31 mouse cellular contexts compared by ENCODE assay signal in genomic region chr4:86718878-86719577, GRCm38 (mm10). TPM values are rescaled to one million over a fixed set of nuclear protein-coding genes. Genes with fewer than 3 reads are reported as not detected.
DNase-seq lines count a peak whose midpoint lies in the region; ATAC-seq and TF ChIP-seq lines count a peak whose summit lies in the region.
"Had no signal": no experiment of that assay in that cellular context is flagged by ENCODE, and none has a peak within 500 bp of the region (broad histone marks: within the 10 kb centered on the region; RNA-seq: fewer than 3 reads in every experiment).

No protein-coding gene starts in this region.

- H3K4me2 ChIP-seq in stomach, embryonic 16.5 days (ENCODE audit: low read depth, low read length): no peak overlapping the region
- no peak overlapping the region for H3K4me2 ChIP-seq in kidney, embryonic 16.5 days (replicated peaks; ENCODE audit: low read depth, low read length)
- H3K4me2 ChIP-seq in neural tube, embryonic 15.5 days: no peak overlapping the region
- H3K4me2 ChIP-seq: heart, embryonic 12.5 days; hindbrain, embryonic 15.5 days; liver, embryonic 15.5 days; lung, embryonic 15.5 days; midbrain, embryonic 12.5 days; neural tube, embryonic 13.5 days had no signal

- no peaks in the 10 kb centered on the region for H3K9me3 ChIP-seq in MEL (replicated peaks; ENCODE audit: insufficient read depth, low read length)
- no peaks in the 10 kb centered on the region; the same call in 1 of the 2 replicates for H3K9me3 ChIP-seq in stomach, embryonic 16.5 days (replicated peaks; ENCODE audit: control insufficient read depth, low read length)
- H3K9me3 ChIP-seq in kidney, embryonic 16.5 days (ENCODE audit: low read length): no peaks in the 10 kb centered on the region
- H3K9me3 ChIP-seq in neural tube, embryonic 15.5 days (replicated peaks): no peaks in the 10 kb centered on the region
- H3K9me3 ChIP-seq: G1E; heart, embryonic 12.5 days; hindbrain, embryonic 10.5 days; hindbrain, embryonic 15.5 days; liver, embryonic 15.5 days; lung, embryonic 15.5 days; midbrain, embryonic 12.5 days; neural tube, embryonic 13.5 days had no signal

- no peaks in the 10 kb centered on the region for H3K27me3 ChIP-seq in MEL (ENCODE audit: control insufficient read depth in 1 of 2, insufficient read depth in 2 of 2, low read length in 2 of 2)
- no peaks in the 10 kb centered on the region for H3K27me3 ChIP-seq in stomach, embryonic 16.5 days (ENCODE audit: control insufficient read depth, insufficient read depth, low read length)
- no peaks in the 10 kb centered on the region for H3K27me3 ChIP-seq in kidney, embryonic 16.5 days (ENCODE audit: insufficient read depth, low read length)
- no peaks in the 10 kb centered on the region for H3K27me3 ChIP-seq in neural tube, embryonic 15.5 days (replicated peaks)
- H3K27me3 ChIP-seq: heart, embryonic 12.5 days; hindbrain, embryonic 15.5 days; liver, embryonic 15.5 days; lung, embryonic 15.5 days; megakaryocyte, embryonic 14.5 days; midbrain, embryonic 12.5 days; neural tube, embryonic 13.5 days; Patski had no signal

- H3K4me1 ChIP-seq in MEL (ENCODE audit: control insufficient read depth in 1 of 2, insufficient read depth in 2 of 2, low read length in 2 of 2): peaks cover 0 to 1% of the 10 kb centered on the region in 2 experiments; a peak in 1 of 4 replicates
- H3K4me1 ChIP-seq in stomach, embryonic 16.5 days (ENCODE audit: control insufficient read depth, insufficient read depth, low read length): peaks cover 9% of the 10 kb centered on the region; the same call in 1 of the 2 replicates
- no peaks in the 10 kb centered on the region for H3K4me1 ChIP-seq in kidney, embryonic 16.5 days (ENCODE audit: insufficient read depth, low read length)
- no peaks in the 10 kb centered on the region for H3K4me1 ChIP-seq in neural tube, embryonic 15.5 days
- H3K4me1 ChIP-seq: hindbrain, embryonic 10.5 days; hindbrain, embryonic 15.5 days; liver, embryonic 15.5 days; midbrain, embryonic 12.5 days; neural tube, embryonic 13.5 days had no signal

- TF ChIP-seq RAD21 in MEL (IDR thresholded peaks at IDR 0.05; ENCODE audit: low read depth, low read length): no peak

- H3K79me2 ChIP-seq in MEL (ENCODE audit: control insufficient read depth, insufficient read depth, low read length, poor library complexity): no peaks in the 10 kb centered on the region
- H3K79me2 ChIP-seq in macrophage (ENCODE audit: inconsistent target): peaks cover 24% of the 10 kb centered on the region

- H3K27ac ChIP-seq in MEL (ENCODE audit: control insufficient read depth, low read depth, low read length): no peak overlapping the region
- peak overlapping the region; percentile 42 for H3K27ac ChIP-seq in macrophage
- peak overlapping the region; percentile 10; the same call in 1 of the 2 replicates for H3K27ac ChIP-seq in stomach, embryonic 16.5 days (ENCODE audit: low read length)
- no peak overlapping the region for H3K27ac ChIP-seq in kidney, embryonic 16.5 days (ENCODE audit: low read length)
- H3K27ac ChIP-seq in neural tube, embryonic 15.5 days (replicated peaks): no peak overlapping the region
- H3K27ac ChIP-seq: hindbrain, embryonic 10.5 days; hindbrain, embryonic 15.5 days; layer of hippocampus, adult 2 months; liver, embryonic 15.5 days; lung, embryonic 15.5 days; midbrain, embryonic 12.5 days; neural tube, embryonic 13.5 days had no signal

- no peak for TF ChIP-seq POLR2A in MEL (IDR thresholded peaks at IDR 0.05; ENCODE audit: control insufficient read depth in 1 of 2, insufficient read depth in 1 of 2, low read depth in 1 of 2, low read length in 2 of 2, poor library complexity in 1 of 2)

- 54% methylated on average over 3 of the region's 4 CpGs for WGBS in macrophage (ENCODE audit: missing documents)
- 61% methylated on average over 4 of the region's 4 CpGs for WGBS in stomach, embryonic 16.5 days
- WGBS in kidney, embryonic 16.5 days: 66% methylated on average over 4 of the region's 4 CpGs
- 77% methylated on average over 4 of the region's 4 CpGs for WGBS in neural tube, embryonic 15.5 days

- TF ChIP-seq EP300 in MEL (IDR thresholded peaks at IDR 0.05; ENCODE audit: low read depth in 1 of 2, low read length in 2 of 2): no peak

- no peak for TF ChIP-seq CTCF in MEL (IDR thresholded peaks at IDR 0.05 in 2 of 3, conservative IDR thresholded peaks at IDR 0.05 in 1 of 3; ENCODE audit: control insufficient read depth in 1 of 3, insufficient read depth in 1 of 3, low read depth in 2 of 3, low read length in 3 of 3, poor library complexity in 1 of 3, severe bottlenecking in 1 of 3)

- no peak overlapping the region for H3K4me3 ChIP-seq in MEL (ENCODE audit: control insufficient read depth in 1 of 2, insufficient read depth in 1 of 2, low read depth in 2 of 2, low read length in 2 of 2)
- H3K4me3 ChIP-seq in macrophage (ENCODE audit: inconsistent target): no peak overlapping the region
- H3K4me3 ChIP-seq in stomach, embryonic 16.5 days (replicated peaks; ENCODE audit: low read length): no peak overlapping the region
- no peak overlapping the region for H3K4me3 ChIP-seq in kidney, embryonic 16.5 days (ENCODE audit: low read length)
- H3K4me3 ChIP-seq in neural tube, embryonic 15.5 days (replicated peaks): no peak overlapping the region
- H3K4me3 ChIP-seq: erythroblast, embryonic 14.5 days; heart, embryonic 12.5 days; hindbrain, embryonic 10.5 days; hindbrain, embryonic 15.5 days; layer of hippocampus, adult 2 months; liver, embryonic 15.5 days; lung, embryonic 15.5 days; megakaryocyte, embryonic 14.5 days; midbrain, embryonic 12.5 days; neural tube, embryonic 13.5 days had no signal

- H3K36me3 ChIP-seq in MEL (ENCODE audit: control insufficient read depth in 1 of 2, insufficient read depth in 2 of 2, low read length in 2 of 2): peaks cover 0 to 5% of the 10 kb centered on the region in 2 experiments; a peak in 2 of 4 replicates
- H3K36me3 ChIP-seq in macrophage (ENCODE audit: inconsistent target): no peaks in the 10 kb centered on the region
- H3K36me3 ChIP-seq in stomach, embryonic 16.5 days (ENCODE audit: control insufficient read depth, insufficient read depth, low read length): no peaks in the 10 kb centered on the region
- no peaks in the 10 kb centered on the region for H3K36me3 ChIP-seq in kidney, embryonic 16.5 days (ENCODE audit: insufficient read depth, low read length)
- H3K36me3 ChIP-seq in neural tube, embryonic 15.5 days: no peaks in the 10 kb centered on the region
- H3K36me3 ChIP-seq: G1E; heart, embryonic 12.5 days; hindbrain, embryonic 10.5 days; hindbrain, embryonic 15.5 days; liver, embryonic 15.5 days; lung, embryonic 15.5 days; midbrain, embryonic 12.5 days; neural tube, embryonic 13.5 days had no signal

- peak; percentile 49; the same call in 1 of the 2 replicates for ATAC-seq in stomach, embryonic 16.5 days (ENCODE audit: insufficient read depth, low FRiP score)
- ATAC-seq in activated CD4-positive, CD25-positive, alpha-beta regulatory T cell, adult 4 months: no peak
- no peak for ATAC-seq in kidney, embryonic 16.5 days (ENCODE audit: low FRiP score, low TSS enrichment)
- ATAC-seq in neural tube, embryonic 15.5 days (ENCODE audit: low FRiP score): no peak
- ATAC-seq: forebrain, embryonic 16.5 days had no signal

- no peak for DNase-seq in MEL (ENCODE audit: low read depth, low spot score)
- DNase-seq in induced T-regulatory cell, adult 2 months (ENCODE audit: low read depth): peak; percentile 30
- DNase-seq: adrenal gland, postnatal 25 days; cerebellum, adult 18-20 months; cerebellum, postnatal 10 days; gastrocnemius, postnatal 14 days; heart, adult 11 months; kidney, adult 11 months; kidney, postnatal 36 days; left cerebral cortex, postnatal 4 days; right cerebral cortex, postnatal 14 days; spleen, adult 18-20 months; thymus, postnatal 4 days had no signal

- H3K9ac ChIP-seq in MEL (ENCODE audit: control insufficient read depth, low read depth, low read length, poor library complexity, severe bottlenecking): no peak overlapping the region
- no peak overlapping the region for H3K9ac ChIP-seq in stomach, embryonic 16.5 days (ENCODE audit: low read length)
- H3K9ac ChIP-seq in kidney, embryonic 16.5 days (replicated peaks; ENCODE audit: low read length): no peak overlapping the region
- no peak overlapping the region for H3K9ac ChIP-seq in neural tube, embryonic 15.5 days (replicated peaks)
- H3K9ac ChIP-seq: heart, embryonic 12.5 days; hindbrain, embryonic 15.5 days; liver, embryonic 15.5 days; lung, embryonic 15.5 days; midbrain, embryonic 12.5 days; neural tube, embryonic 13.5 days had no signal

RNA-seq across cellular contexts. Expression of gene Dennd4c, which starts 29.3 kb away (rescaled TPM):
- 11.3 and 11.8 TPM in 2 replicates for total RNA-seq in MEL (2012; rRNA removed)
- polyA plus RNA-seq in MEL (2012; ENCODE audit: insufficient read depth in 1 of 2, insufficient read length in 2 of 2, low read depth in 1 of 2, low replicate concordance in 2 of 2, missing spikeins in 1 of 2) (10 to 100 TPM; 15.5 to 24.6 TPM), macrophage (2018) (50.7 to 67.8 TPM (median 60.9 TPM) in 3 replicates)
- 100 to 1,000 TPM in 19 of 26 experiments, 10 to 100 TPM in 7; 66.5 to 378 (median 147) TPM for total RNA-seq in macrophage (2018; cell fraction: chromatin; rRNA removed)
- 100 to 1,000 TPM in 10 of 26 experiments, 10 to 100 TPM in 16; 27.7 to 142 (median 59.3) TPM for total RNA-seq in macrophage (2018; cell fraction: cytosol; rRNA removed)
- total RNA-seq in macrophage (2018; cell fraction: nucleus; rRNA removed): 100 to 1,000 TPM in 15 of 26 experiments, 10 to 100 TPM in 11; 57.1 to 321 (median 110) TPM
- 6.9 and 9.0 TPM in 2 replicates for polyA plus RNA-seq in stomach, embryonic 16.5 days (2015; fragmentation: Nextera tagmentation; extraction: Ambion mirVana)
- 1 to 10 TPM; 7.5 to 8.0 TPM for polyA plus RNA-seq in activated CD4-positive, CD25-positive, alpha-beta regulatory T cell, adult 4 months (2017; shearing (Covaris generic))
- 6.5 and 7.6 TPM in 2 replicates for polyA plus RNA-seq in kidney, embryonic 16.5 days (2015; fragmentation: Nextera tagmentation; extraction: Ambion mirVana)
- polyA plus RNA-seq in neural tube, embryonic 15.5 days (2015; fragmentation: Nextera tagmentation; extraction: Ambion mirVana): 2.7 and 3.9 TPM in 2 replicates

RNA-seq across cellular contexts. Expression of gene Plin2, which starts 49.2 kb away (rescaled TPM):
- 45.9 and 75.9 TPM in 2 replicates for total RNA-seq in MEL (2012; rRNA removed)
- polyA plus RNA-seq in MEL (2012; ENCODE audit: insufficient read depth in 1 of 2, insufficient read length in 2 of 2, low read depth in 1 of 2, low replicate concordance in 2 of 2, missing spikeins in 1 of 2): 10 to 100 TPM in 1 of 2 experiments, not detected in 1; 92.2 TPM
- 1,000 to 10,000 TPM in 2 of 26 experiments, 100 to 1,000 TPM in 24; 116 to 1,608 (median 288) TPM for total RNA-seq in macrophage (2018; cell fraction: chromatin; rRNA removed)
- 1,000 to 10,000 TPM in 12 of 26 experiments, 100 to 1,000 TPM in 14; 487 to 1,958 (median 813) TPM for total RNA-seq in macrophage (2018; cell fraction: cytosol; rRNA removed)
- 100 to 1,000 TPM; 256 to 887 (median 407) TPM for total RNA-seq in macrophage (2018; cell fraction: nucleus; rRNA removed)
- 864 to 2,248 TPM (median 2,111 TPM) in 3 replicates for polyA plus RNA-seq in macrophage (2018)
- 82.0 and 83.5 TPM in 2 replicates for polyA plus RNA-seq in stomach, embryonic 16.5 days (2015; fragmentation: Nextera tagmentation; extraction: Ambion mirVana)
- 10 to 100 TPM; 16.2 to 29.6 TPM for polyA plus RNA-seq in activated CD4-positive, CD25-positive, alpha-beta regulatory T cell, adult 4 months (2017; shearing (Covaris generic))
- polyA plus RNA-seq in kidney, embryonic 16.5 days (2015; fragmentation: Nextera tagmentation; extraction: Ambion mirVana): 68.9 and 77.0 TPM in 2 replicates
- polyA plus RNA-seq in neural tube, embryonic 15.5 days (2015; fragmentation: Nextera tagmentation; extraction: Ambion mirVana): 40.0 and 53.9 TPM in 2 replicates

Comparison
In these comparisons a context has a peak if more than half of its experiments do, and no peak if none do; other contexts are left out.
1. H3K27ac ChIP-seq: peak in macrophage (single experiment) and stomach, embryonic 16.5 days (single experiment); none in MEL (single experiment), kidney, embryonic 16.5 days (single experiment) and neural tube, embryonic 15.5 days (single experiment).